In genomic region chr6:13758946-13759345, GRCm38 (mm10) we compare ENCODE assay signal across 12 mouse cellular contexts.
DNase-seq lines count a peak whose midpoint lies in the region; ATAC-seq and TF ChIP-seq lines count a peak whose summit lies in the region.
"Had no signal": no experiment of that assay in that cellular context is flagged by ENCODE, and none has a peak within 500 bp of the region (broad histone marks: within the 10 kb centered on the region; RNA-seq: fewer than 3 reads in every experiment).

No protein-coding gene starts in this region.

- no peaks in the 10 kb centered on the region for H3K36me3 ChIP-seq in hindbrain, postnatal 0 days (ENCODE audit: insufficient read depth, low read length)
- H3K36me3 ChIP-seq in hindbrain, embryonic 10.5 days = no peaks in the 10 kb centered on the region
- H3K36me3 ChIP-seq in midbrain, postnatal 0 days (ENCODE audit: insufficient read depth, low read length) = no peaks in the 10 kb centered on the region
- H3K36me3 ChIP-seq in midbrain, embryonic 10.5 days = no peaks in the 10 kb centered on the region
- H3K36me3 ChIP-seq: hindbrain, embryonic 13.5 days; lung, embryonic 15.5 days had no signal

- H3K4me3 ChIP-seq in hindbrain, postnatal 0 days (ENCODE audit: low read length) = no peak overlapping the region
- H3K4me3 ChIP-seq in hindbrain, embryonic 10.5 days = no peak overlapping the region
- no peak overlapping the region for H3K4me3 ChIP-seq in midbrain, postnatal 0 days (ENCODE audit: low read depth, low read length)
- H3K4me3 ChIP-seq in midbrain, embryonic 10.5 days = no peak overlapping the region
- H3K4me3 ChIP-seq: hindbrain, embryonic 13.5 days; lung, embryonic 15.5 days had no signal

- no peak overlapping the region for H3K27ac ChIP-seq in hindbrain, postnatal 0 days
- H3K27ac ChIP-seq in hindbrain, embryonic 10.5 days = no peak overlapping the region
- no peak overlapping the region for H3K27ac ChIP-seq in midbrain, postnatal 0 days (ENCODE audit: low read depth, low read length)
- no peak overlapping the region for H3K27ac ChIP-seq in midbrain, embryonic 10.5 days (replicated peaks)
- H3K27ac ChIP-seq: hindbrain, embryonic 13.5 days; lung, embryonic 15.5 days had no signal

- TF ChIP-seq CTCF in hindbrain, postnatal 0 days (IDR thresholded peaks at IDR 0.05; ENCODE audit: low read depth) = peak; percentile 62
- TF ChIP-seq CTCF in midbrain, postnatal 0 days (IDR thresholded peaks at IDR 0.05) = peak; percentile 77

- H3K9me3 ChIP-seq in hindbrain, postnatal 0 days (ENCODE audit: low read length) = no peaks in the 10 kb centered on the region
- no peaks in the 10 kb centered on the region for H3K9me3 ChIP-seq in hindbrain, embryonic 10.5 days
- no peaks in the 10 kb centered on the region for H3K9me3 ChIP-seq in midbrain, postnatal 0 days (ENCODE audit: low read length)
- no peaks in the 10 kb centered on the region for H3K9me3 ChIP-seq in midbrain, embryonic 10.5 days (replicated peaks)
- H3K9me3 ChIP-seq: hindbrain, embryonic 13.5 days; lung, embryonic 15.5 days had no signal

- H3K9ac ChIP-seq in hindbrain, postnatal 0 days (replicated peaks; ENCODE audit: low read length) = no peak overlapping the region
- H3K9ac ChIP-seq in midbrain, postnatal 0 days (replicated peaks; ENCODE audit: low read length, poor library complexity, severe bottlenecking) = no peak overlapping the region
- H3K9ac ChIP-seq: hindbrain, embryonic 13.5 days; lung, embryonic 15.5 days had no signal

- DNase-seq in cerebellum, adult 9-10 months = peak; percentile 46
- no peak for DNase-seq in cerebellum, postnatal 36 days
- peak; percentile 65 for DNase-seq in hindbrain, postnatal 0 days (ENCODE audit: low spot score)
- no peak for DNase-seq in hindbrain, embryonic 10.5 days (ENCODE audit: low spot score)
- DNase-seq in midbrain, postnatal 0 days (ENCODE audit: low spot score) = peak; percentile 46
- DNase-seq in midbrain, embryonic 10.5 days (ENCODE audit: low spot score) = no peak
- peak; percentile 33 for DNase-seq in telencephalon, adult 2 months (ENCODE audit: low read depth, low spot score)
- no peak for DNase-seq in yolk sac, embryonic 10.5 days (ENCODE audit: low spot score)
- DNase-seq: kidney, postnatal 14 days; thymus, adult 18-20 months had no signal

- no peaks in the 10 kb centered on the region for H3K27me3 ChIP-seq in hindbrain, postnatal 0 days (ENCODE audit: insufficient read depth, low read length)
- H3K27me3 ChIP-seq in hindbrain, embryonic 10.5 days (ENCODE audit: insufficient read depth, poor library complexity, severe bottlenecking) = no peaks in the 10 kb centered on the region
- no peaks in the 10 kb centered on the region for H3K27me3 ChIP-seq in midbrain, postnatal 0 days (ENCODE audit: insufficient read depth, low read length)
- no peaks in the 10 kb centered on the region for H3K27me3 ChIP-seq in midbrain, embryonic 10.5 days (ENCODE audit: low read depth, poor library complexity, severe bottlenecking)
- H3K27me3 ChIP-seq: hindbrain, embryonic 13.5 days; lung, embryonic 15.5 days had no signal

- ATAC-seq in hindbrain, postnatal 0 days = no peak
- no peak for ATAC-seq in midbrain, postnatal 0 days (ENCODE audit: low FRiP score)

- H3K4me1 ChIP-seq in hindbrain, postnatal 0 days (ENCODE audit: insufficient read depth, low read length) = no peaks in the 10 kb centered on the region
- H3K4me1 ChIP-seq in hindbrain, embryonic 10.5 days (replicated peaks) = no peaks in the 10 kb centered on the region
- no peaks in the 10 kb centered on the region for H3K4me1 ChIP-seq in midbrain, postnatal 0 days (ENCODE audit: insufficient read depth, low read length)
- no peaks in the 10 kb centered on the region for H3K4me1 ChIP-seq in midbrain, embryonic 10.5 days
- H3K4me1 ChIP-seq: hindbrain, embryonic 13.5 days; lung, embryonic 15.5 days had no signal

- H3K4me2 ChIP-seq in hindbrain, postnatal 0 days (ENCODE audit: low read depth, low read length) = no peak overlapping the region
- H3K4me2 ChIP-seq in midbrain, postnatal 0 days (ENCODE audit: low read depth, low read length, poor library complexity, severe bottlenecking) = no peak overlapping the region
- H3K4me2 ChIP-seq: hindbrain, embryonic 13.5 days; lung, embryonic 15.5 days had no signal

Comparison
In these comparisons a context has a peak if more than half of its experiments do, and no peak if none do; other contexts are left out.
1. DNase-seq: peak in cerebellum, adult 9-10 months (single experiment), hindbrain, postnatal 0 days (single experiment), midbrain, postnatal 0 days (single experiment) and telencephalon, adult 2 months (single experiment); none in cerebellum, postnatal 36 days (0 of 2), hindbrain, embryonic 10.5 days (single experiment), midbrain, embryonic 10.5 days (single experiment) and yolk sac, embryonic 10.5 days (single experiment).